Mouse (Mus musculus): ENCODE data around the gene Cdk18.
"Not testable (repeated sequence)": the region's sequence is repeated elsewhere in the genome, so short reads cannot be mapped to it uniquely, and the experiment has no call there.

DNA sequence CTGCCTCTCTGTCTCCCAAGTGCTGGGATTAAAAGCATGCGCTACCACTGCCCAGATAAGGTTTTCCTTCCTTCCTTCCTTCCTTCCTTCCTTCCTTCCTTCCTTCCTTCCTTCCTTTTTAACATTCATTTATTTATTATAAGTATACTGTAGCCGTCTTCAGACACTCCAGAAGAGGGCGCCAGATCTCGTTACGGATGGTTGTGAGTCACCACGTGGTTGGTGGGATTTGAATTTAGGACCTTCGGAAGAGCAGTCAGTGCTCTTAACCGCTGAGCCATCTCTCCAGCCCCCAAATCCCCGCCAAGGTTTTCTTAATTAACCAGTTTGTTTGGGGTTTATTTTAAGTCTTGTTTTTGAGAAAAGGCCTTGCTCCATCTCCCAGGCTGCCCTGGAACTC is 23.1 kb upstream of the Cdk18 start:
- not testable (repeated sequence) for TF ChIP-seq POLR2A (IDR thresholded peaks at IDR 0.05; ENCODE audit: insufficient read depth, low read length); CTCF (IDR thresholded peaks at IDR 0.05; ENCODE audit: low read depth, low read length); EP300 (IDR thresholded peaks at IDR 0.05; ENCODE audit: insufficient read depth, low read depth, low read length)

All from ES-Bruce4 (cell line).